12 mouse cellular contexts compared by ENCODE assay signal in the genomic region with DNA sequence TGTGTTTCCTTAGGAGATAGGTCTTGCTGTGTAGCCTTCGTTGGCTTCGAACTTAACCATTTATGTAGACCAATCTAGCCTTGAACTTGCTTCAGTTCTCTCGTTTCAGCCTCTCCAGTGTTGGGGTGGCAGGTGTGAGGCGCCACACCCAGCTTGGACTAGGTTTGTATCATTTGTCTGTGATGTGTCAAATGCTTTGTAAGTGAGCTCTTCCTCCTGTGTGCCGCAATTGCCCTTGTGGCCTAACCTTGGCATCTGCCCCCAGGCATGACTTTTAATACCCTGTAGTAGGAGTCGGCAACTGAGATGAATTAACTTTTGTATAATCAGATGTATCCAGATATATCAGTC.
"Had no signal": no experiment of that assay in that cellular context is flagged by ENCODE, and none has a peak within 500 bp of the region (broad histone marks: within the 10 kb centered on the region; RNA-seq: fewer than 3 reads in every experiment).

No protein-coding gene starts in this region.

- H3K4me2 ChIP-seq: limb, embryonic 13.5 days; liver, embryonic 11.5 days; liver, embryonic 15.5 days; lung, embryonic 14.5 days; midbrain, embryonic 13.5 days; neural tube, embryonic 12.5 days had no signal

- H3K36me3 ChIP-seq: limb, embryonic 13.5 days; liver, embryonic 15.5 days; midbrain, embryonic 13.5 days; neural tube, embryonic 12.5 days had no signal

- H3K27me3 ChIP-seq: limb, embryonic 13.5 days; liver, embryonic 15.5 days; midbrain, embryonic 13.5 days; neural tube, embryonic 12.5 days had no signal

- H3K9me3 ChIP-seq: limb, embryonic 13.5 days; liver, embryonic 15.5 days; midbrain, embryonic 13.5 days; neural tube, embryonic 12.5 days had no signal

- H3K4me3 ChIP-seq: layer of hippocampus, adult 2 months; limb, embryonic 13.5 days; liver, embryonic 15.5 days; midbrain, embryonic 13.5 days; neural tube, embryonic 12.5 days had no signal

- DNase-seq: kidney, postnatal 10 days; kidney, postnatal 4 days; left cerebral cortex, postnatal 4 days; lung, embryonic 14.5 days; lung, postnatal 14 days; thymus, postnatal 4 days had no signal

- H3K4me1 ChIP-seq: midbrain, embryonic 13.5 days; neural tube, embryonic 12.5 days had no signal

- ATAC-seq: midbrain, embryonic 13.5 days had no signal

- H3K9ac ChIP-seq: limb, embryonic 13.5 days; liver, embryonic 15.5 days; lung, embryonic 14.5 days; midbrain, embryonic 13.5 days; neural tube, embryonic 12.5 days had no signal

- H3K27ac ChIP-seq: layer of hippocampus, adult 2 months; limb, embryonic 13.5 days; liver, embryonic 15.5 days; midbrain, embryonic 13.5 days; neural tube, embryonic 12.5 days had no signal
